Mouse (Mus musculus) forebrain, embryonic 14.5 days (tissue): ENCODE data around the gene Sgms1. TPM values are rescaled to one million over a fixed set of nuclear protein-coding genes. Genes with fewer than 3 reads are reported as not detected.

ENCODE experiments used
- ATAC-seq: fragments of 200-750 bp; cut with Nextera tagmentation; 2 replicates; pipeline ENCODE4 v1.8.0; 2017; ENCODE audit warnings: mild to moderate bottlenecking, moderate library complexity
- DNase-seq: peaks from one replicate; pipeline ENCODE4 v3.0.0-alpha.2; 2015; ENCODE audit warnings: low spot score
- H3K27ac ChIP-seq: fragments of 300-500 bp; sonication (generic); 2 replicates; pipeline ENCODE4 v1.5.1; 2014; ENCODE audit warnings: low read depth, mild to moderate bottlenecking, control low read depth, low read length, moderate library complexity
- H3K27me3 ChIP-seq: fragments of 300-500 bp; sonication (generic); replicated peaks from 2 replicates; pipeline ENCODE4 v1.6.1; 2014; ENCODE audit warnings: low read length, control low read depth, mixed read lengths; ENCODE audit not compliant: control insufficient read depth, insufficient read depth
- H3K36me3 ChIP-seq: fragments of 300-500 bp; sonication (generic); 2 replicates; pipeline ENCODE4 v1.6.1; 2014; ENCODE audit warnings: low read length, control low read depth; ENCODE audit not compliant: control insufficient read depth, insufficient read depth
- H3K4me1 ChIP-seq: fragments of 300-500 bp; sonication (generic); 2 replicates; pipeline ENCODE4 v1.6.1; 2014; ENCODE audit warnings: antibody characterized with exemption, low read length, control low read depth; ENCODE audit not compliant: control insufficient read depth, insufficient read depth
- H3K4me2 ChIP-seq: fragments of 300-500 bp; sonication (generic); 2 replicates; pipeline ENCODE4 v1.6.1; 2014; ENCODE audit warnings: mild to moderate bottlenecking, control low read depth, low read length
- H3K4me3 ChIP-seq: fragments of 300-500 bp; sonication (generic); 2 replicates; pipeline ENCODE4 v1.5.1; 2014; ENCODE audit warnings: low read depth, low read length, control low read depth
- H3K9ac ChIP-seq: fragments of 300-500 bp; sonication (generic); 2 replicates; pipeline ENCODE4 v1.6.1; 2014; ENCODE audit warnings: mild to moderate bottlenecking, low read length, control low read depth, moderate library complexity
- H3K9me3 ChIP-seq: fragments of 300-500 bp; sonication (generic); replicated peaks from 2 replicates; pipeline ENCODE4 v1.6.1; 2016; ENCODE audit warnings: low read length, control low read depth, mixed read lengths; ENCODE audit not compliant: control insufficient read depth
- WGBS: fragments of 180-500 bp; shearing (Covaris S2); extraction: QIAGEN DNeasy Blood & Tissue Kit; methylation state at CpG from one replicate; pipeline ENCODE4 v1.1.7; 2014; 5-methylcytosine and 5-hydroxymethylcytosine counted together
- polyA plus RNA-seq: library from polyadenylated mRNA; unstranded; fragments of >200 nt; fragmentation: Nextera tagmentation; extraction: Ambion mirVana; gene quantifications from 2 replicates; pipeline ENCODE4 v1.2.1, GENCODE M21; 2014

The Sgms1 gene
- polyA plus RNA-seq, 1 experiment from 2014 or later: 5.9 TPM

DNA sequence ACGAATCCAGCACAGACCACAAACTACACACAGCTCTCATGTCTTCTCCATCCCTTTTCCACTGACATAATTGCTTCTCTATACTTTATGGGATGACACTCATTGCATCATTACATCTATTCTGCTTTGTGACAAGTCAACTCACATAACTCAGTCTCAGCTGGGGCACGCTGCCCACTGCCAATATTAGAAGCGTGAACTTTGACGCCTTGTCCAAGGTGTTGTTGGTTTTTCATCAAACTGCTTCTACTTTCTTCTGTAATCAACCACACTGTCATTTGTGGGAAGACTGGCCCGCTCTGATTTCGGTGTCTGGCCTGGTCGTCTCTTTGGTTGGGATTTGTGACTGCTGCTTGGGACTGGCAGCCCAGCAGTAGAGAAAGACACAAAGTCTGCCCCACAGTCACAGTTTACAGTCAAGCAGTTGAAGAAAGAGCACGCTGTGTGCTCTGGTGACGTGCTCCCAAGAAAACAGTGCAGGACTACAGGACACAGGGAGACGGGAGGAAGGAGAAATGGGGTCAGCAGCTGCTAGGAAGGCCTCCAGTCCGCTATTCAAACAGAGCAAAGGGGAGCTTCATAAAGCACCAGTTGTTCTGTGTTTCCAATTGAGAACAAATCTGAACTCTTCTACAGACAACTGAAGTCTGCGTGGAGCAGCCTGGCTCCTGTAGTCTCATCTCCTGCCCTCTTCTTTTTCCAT, 120.2 kb downstream of the Sgms1 start:
- no peak overlapping the region for H3K4me2 ChIP-seq
- 91% methylated on average over 12 of the region's 12 CpGs for WGBS
- H3K9ac ChIP-seq: no peak overlapping the region
- DNase-seq: no peak
- H3K27me3 ChIP-seq: no peaks in the 10 kb centered on the region
- H3K27ac ChIP-seq: no peak overlapping the region
- ATAC-seq: no peak
- no peaks in the 10 kb centered on the region for H3K36me3 ChIP-seq
- no peak overlapping the region for H3K4me3 ChIP-seq
- no peaks in the 10 kb centered on the region for H3K9me3 ChIP-seq
- no peaks in the 10 kb centered on the region for H3K4me1 ChIP-seq

DNA sequence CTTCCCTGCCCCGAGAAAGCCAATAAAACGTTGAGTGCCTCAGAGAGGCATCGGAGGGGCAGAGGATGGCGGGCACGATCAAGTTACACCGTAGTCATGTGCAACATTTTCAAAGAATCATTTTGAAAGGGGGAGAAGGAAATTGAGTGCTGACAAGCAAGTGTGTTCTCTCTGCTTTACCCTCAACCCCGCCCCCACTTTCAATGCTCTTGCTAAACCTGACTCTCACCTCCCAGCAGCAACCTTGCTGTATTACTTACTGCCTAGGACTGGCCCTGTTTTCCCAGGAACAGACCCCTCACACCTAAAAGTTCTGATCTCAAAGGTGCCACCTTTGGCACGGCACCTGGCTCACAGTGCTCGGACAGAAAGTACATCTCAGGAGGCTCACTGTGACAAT, 121.0 kb downstream of the Sgms1 start:
- no peak overlapping the region for H3K27ac ChIP-seq
- H3K9ac ChIP-seq: no peak overlapping the region
- DNase-seq (no peak), ATAC-seq (no peak)
- WGBS: 81% methylated on average over 9 of the region's 9 CpGs
- H3K27me3 ChIP-seq: no peaks in the 10 kb centered on the region
- no peaks in the 10 kb centered on the region for H3K36me3 ChIP-seq
- H3K9me3 ChIP-seq: no peaks in the 10 kb centered on the region
- H3K4me3 ChIP-seq: no peak overlapping the region
- H3K4me1 ChIP-seq: no peaks in the 10 kb centered on the region
- H3K4me2 ChIP-seq: no peak overlapping the region

DNA sequence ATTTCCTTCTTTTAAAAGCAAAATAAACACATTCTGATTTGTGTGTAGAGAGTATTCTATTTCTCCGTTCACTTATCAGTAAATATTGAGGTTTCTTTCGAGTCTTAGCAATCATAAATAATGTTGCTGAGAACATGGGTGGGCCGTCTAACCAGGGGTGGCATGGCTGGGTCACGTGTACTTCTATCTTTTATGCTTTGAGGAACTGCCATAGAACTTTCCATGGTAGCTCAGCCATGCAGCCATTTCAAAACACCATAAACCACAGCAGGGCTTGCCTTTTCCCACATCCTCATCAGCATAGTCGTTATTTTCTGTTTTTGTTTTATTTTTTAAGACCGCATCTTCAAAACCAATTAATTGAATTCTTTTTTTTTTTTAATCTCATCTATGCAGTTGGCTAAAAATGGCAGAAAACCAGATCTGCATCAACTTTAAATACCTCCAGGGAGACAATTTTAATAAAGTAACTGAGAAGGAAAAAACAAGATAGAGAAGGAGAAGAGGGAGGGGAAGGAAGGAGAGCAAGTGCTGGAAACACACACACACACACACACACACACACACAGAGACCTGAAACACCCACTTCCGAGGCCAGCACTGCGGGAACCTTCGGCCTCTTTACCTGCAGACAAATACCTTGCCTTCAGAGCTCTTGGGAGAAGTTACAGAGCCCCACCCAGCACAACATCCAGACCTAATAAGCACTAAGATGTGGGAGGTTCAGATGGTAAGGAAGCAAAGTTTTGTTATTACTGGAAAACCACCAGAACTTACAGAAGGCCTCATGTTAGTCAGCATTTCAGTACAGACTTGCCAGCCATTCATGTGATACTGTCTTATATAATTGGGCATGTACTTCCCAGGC, 122.9 kb downstream of the Sgms1 start:
- DNase-seq (no peak), ATAC-seq (no peak)
- Histone ChIP-seq H3K27ac (no peak overlapping the region), H3K36me3 (no peaks in the 10 kb centered on the region), H3K4me2 (no peak overlapping the region), H3K9me3 (no peaks in the 10 kb centered on the region), H3K4me3 (no peak overlapping the region), H3K27me3 (no peaks in the 10 kb centered on the region), H3K9ac (no peak overlapping the region), H3K4me1 (no peaks in the 10 kb centered on the region)
- 73% methylated on average over 9 of the region's 9 CpGs for WGBS

DNA sequence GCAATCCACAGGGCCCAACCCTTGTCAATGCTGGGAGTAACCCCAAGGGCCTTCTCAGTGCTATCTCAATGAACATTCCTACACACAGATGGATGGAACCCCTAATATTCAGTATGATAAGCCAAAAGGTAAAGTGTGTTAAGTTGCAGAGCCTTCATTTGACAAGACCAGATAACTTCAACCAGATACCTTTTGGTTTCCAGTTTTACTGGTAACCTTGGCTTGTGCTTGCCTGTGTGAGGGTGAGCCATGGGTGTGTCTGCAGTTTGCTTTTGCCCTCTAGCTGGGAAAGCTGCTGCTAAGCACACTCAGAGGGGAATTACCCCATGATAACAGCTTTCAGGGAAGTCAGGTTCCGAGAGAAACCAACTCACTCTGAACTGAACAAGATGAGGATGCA, 125.8 kb downstream of the Sgms1 start:
- H3K4me1 ChIP-seq: no peaks in the 10 kb centered on the region
- no peaks in the 10 kb centered on the region for H3K9me3 ChIP-seq
- ATAC-seq (no peak), DNase-seq (no peak)
- no peak overlapping the region for H3K27ac ChIP-seq
- no peak overlapping the region for H3K9ac ChIP-seq
- H3K4me3 ChIP-seq: no peak overlapping the region
- H3K27me3 ChIP-seq: no peaks in the 10 kb centered on the region
- H3K36me3 ChIP-seq: no peaks in the 10 kb centered on the region
- 96% methylated on average over 1 of the region's 1 CpGs for WGBS
- H3K4me2 ChIP-seq: no peak overlapping the region

- Histone ChIP-seq H3K4me3 (no peak overlapping the region), H3K9me3 (no peaks in the 10 kb centered on the region), H3K4me1 (no peaks in the 10 kb centered on the region), H3K9ac (no peak overlapping the region), H3K27ac (no peak overlapping the region), H3K4me2 (no peak overlapping the region), H3K27me3 (no peaks in the 10 kb centered on the region), H3K36me3 (no peaks in the 10 kb centered on the region)
- WGBS: 97% methylated on average over 10 of the region's 10 CpGs
- ATAC-seq (no peak), DNase-seq (no peak)
These were observed 126.5 kb downstream of the Sgms1 start for GRCm38 (mm10) chr19:32262805-32263572.

- H3K4me3 ChIP-seq: no peak overlapping the region
- H3K4me2 ChIP-seq: no peak overlapping the region
- H3K9ac ChIP-seq: no peak overlapping the region
- WGBS: 60% methylated on average over 8 of the region's 8 CpGs
- H3K27me3 ChIP-seq: no peaks in the 10 kb centered on the region
- no peak for DNase-seq
- no peak overlapping the region for H3K27ac ChIP-seq
- no peaks in the 10 kb centered on the region for H3K36me3 ChIP-seq
- no peaks in the 10 kb centered on the region for H3K4me1 ChIP-seq
- H3K9me3 ChIP-seq: no peaks in the 10 kb centered on the region
- no peak for ATAC-seq
These were observed 128.4 kb downstream of the Sgms1 start for GRCm38 (mm10) chr19:32260869-32261688.

- H3K36me3 ChIP-seq: no peaks in the 10 kb centered on the region
- no peak overlapping the region for H3K4me3 ChIP-seq
- no peak for DNase-seq
- no peak overlapping the region for H3K4me2 ChIP-seq
- WGBS: 91% methylated on average over 2 of the region's 2 CpGs
- ATAC-seq: no peak
- no peak overlapping the region for H3K27ac ChIP-seq
- no peak overlapping the region for H3K9ac ChIP-seq
- H3K27me3 ChIP-seq: no peaks in the 10 kb centered on the region
- peaks cover 5% of the 10 kb centered on the region; the same call in 1 of the 2 replicates for H3K4me1 ChIP-seq
- no peaks in the 10 kb centered on the region for H3K9me3 ChIP-seq
These were observed 129.7 kb downstream of the Sgms1 start for GRCm38 (mm10) chr19:32259830-32260229.

DNA sequence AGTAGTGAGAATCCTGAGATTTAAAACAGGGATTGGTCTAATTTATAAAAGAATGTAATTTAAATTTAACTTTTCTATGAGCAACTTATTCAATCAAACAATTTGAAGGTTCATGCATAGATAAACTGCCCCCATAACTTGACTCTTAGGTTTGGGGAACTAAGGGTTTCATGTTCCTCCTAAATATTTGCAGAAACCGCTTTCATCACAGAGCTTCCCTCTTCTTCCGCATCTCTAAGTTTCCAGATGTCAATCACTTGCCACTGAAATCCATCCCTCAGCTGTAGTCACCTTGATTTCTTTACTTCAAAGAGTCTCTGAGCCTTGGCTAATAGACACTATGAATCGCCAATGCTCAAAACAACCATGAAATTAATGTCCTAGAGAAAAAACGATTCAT, 130.5 kb downstream of the Sgms1 start:
- DNase-seq: no peak
- ATAC-seq: no peak
- Histone ChIP-seq H3K27ac (no peak overlapping the region), H3K36me3 (no peaks in the 10 kb centered on the region), H3K4me2 (no peak overlapping the region), H3K4me1 (peaks cover 6% of the 10 kb centered on the region; the same call in 1 of the 2 replicates), H3K27me3 (no peaks in the 10 kb centered on the region), H3K9ac (no peak overlapping the region), H3K9me3 (no peaks in the 10 kb centered on the region), H3K4me3 (no peak overlapping the region)
- WGBS: 94% methylated on average over 4 of the region's 4 CpGs
